In the genomic region with DNA sequence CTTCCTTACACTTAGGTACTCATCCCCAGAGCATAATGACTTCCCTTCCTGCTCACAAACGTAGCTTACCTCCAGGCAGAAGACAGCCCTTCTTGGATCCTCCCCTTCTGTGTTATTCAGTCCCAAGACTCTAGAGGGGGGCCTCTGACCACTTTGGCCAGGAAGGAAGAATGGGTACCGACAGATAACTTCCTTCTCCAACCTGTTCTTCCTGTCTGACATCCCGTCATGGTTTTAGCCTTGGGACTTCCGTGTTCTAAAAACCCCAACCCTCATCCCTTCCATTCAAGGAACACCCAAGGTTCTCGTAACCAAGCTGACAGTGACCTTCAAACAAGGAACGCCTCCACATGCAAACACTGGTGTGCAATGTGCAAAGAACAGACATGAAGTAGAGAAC, we compare ENCODE assay signal across 8 mouse cellular contexts. TPM values are rescaled to one million over a fixed set of nuclear protein-coding genes. Genes with fewer than 3 reads are reported as not detected.
DNase-seq lines count a peak whose midpoint lies in the region; ATAC-seq lines count a peak whose summit lies in the region.

A gene (minus strand): TSS at position 168 of the 400 bp plus-strand sequence.

- DNase-seq in left cerebral cortex, adult 8-10 months (ENCODE audit: low spot score in 2 of 2), result no peak
- DNase-seq in left cerebral cortex, postnatal 4 days, result no peak
- DNase-seq in heart, adult 11 months, result peak; percentile 91
- DNase-seq in large intestine, adult 2 months (ENCODE audit: low read depth, low spot score), result peak; percentile 61
- no peak for DNase-seq in ovary, postnatal 14 days (ENCODE audit: low spot score)
- no peak for DNase-seq in embryo, embryonic 9.5 days (ENCODE audit: extremely low spot score)

- intact Hi-C loops in left cerebral cortex, postnatal 4 days (cut with DNase I), result no loop called here

- peak; percentile 80 for ATAC-seq in common myeloid progenitor, adult 5-6 weeks (replicated peaks; ENCODE audit: low read depth, poor library complexity, severe bottlenecking)
- peak; percentile 36 for ATAC-seq in megakaryocyte-erythroid progenitor cell, adult 5-6 weeks (replicated peaks; ENCODE audit: low FRiP score, low TSS enrichment, poor library complexity, severe bottlenecking)

- 23% methylated on average over 6 of the region's 6 CpGs for WGBS in large intestine, adult 2 months

RNA-seq across cellular contexts. Expression of the gene that starts here (rescaled TPM):
- 10 to 100 TPM; 10.6 to 13.8 (median 11.8) TPM for total RNA-seq in left cerebral cortex, adult 8-10 months (2022)
- 1 to 10 TPM; 8.3 to 8.8 TPM for total RNA-seq in left cerebral cortex, postnatal 4 days (2021)
- total RNA-seq in common myeloid progenitor, adult 5-6 weeks (2017), result 1.6 and 3.4 TPM in 2 replicates
- polyA plus RNA-seq in large intestine, adult 2 months (2012; rRNA removed), result 10.7 and 14.5 TPM in 2 replicates
- total RNA-seq in megakaryocyte-erythroid progenitor cell, adult 5-6 weeks (2014; fragmentation: Nextera tagmentation), result 1.3 and 1.8 TPM in 2 replicates
- total RNA-seq in megakaryocyte-erythroid progenitor cell, adult 5-6 weeks (2017), result 0.80 and 3.1 TPM in 2 replicates

Comparison
In these comparisons a context has a peak if more than half of its experiments do, and no peak if none do; other contexts are left out.
1. DNase-seq: peak in heart, adult 11 months (single experiment) and large intestine, adult 2 months (single experiment); none in left cerebral cortex, adult 8-10 months (0 of 2), left cerebral cortex, postnatal 4 days (single experiment), ovary, postnatal 14 days (single experiment) and embryo, embryonic 9.5 days (single experiment).